Mouse (Mus musculus) hindbrain, embryonic 12.5 days (tissue): ENCODE results near the gene Ppp1r16b. TPM values are rescaled to one million over a fixed set of nuclear protein-coding genes. Genes with fewer than 3 reads are reported as not detected.

Experiments
- ATAC-seq: fragments of 200-750 bp; cut with Nextera tagmentation; 2 replicates; pipeline ENCODE4 v1.8.0; 2017; ENCODE audit warnings: moderate TSS enrichment; ENCODE audit not compliant: low FRiP score
- H3K27ac ChIP-seq: fragments of 300-500 bp; sonication (generic); 2 replicates; pipeline ENCODE4 v1.5.1; 2016; ENCODE audit warnings: mild to moderate bottlenecking
- H3K27me3 ChIP-seq: fragments of 300-500 bp; sonication (generic); 2 replicates; pipeline ENCODE4 v1.6.1; 2016; ENCODE audit warnings: mild to moderate bottlenecking
- H3K36me3 ChIP-seq: fragments of 300-500 bp; sonication (generic); 2 replicates; pipeline ENCODE4 v1.6.1; 2016; ENCODE audit warnings: mild to moderate bottlenecking
- H3K4me1 ChIP-seq: fragments of 300-500 bp; sonication (generic); 2 replicates; pipeline ENCODE4 v1.6.1; 2016
- H3K4me2 ChIP-seq: fragments of 300-500 bp; sonication (generic); replicated peaks from 2 replicates; pipeline ENCODE4 v1.6.1; 2016; ENCODE audit warnings: mild to moderate bottlenecking
- H3K4me3 ChIP-seq: fragments of 300-500 bp; sonication (generic); 2 replicates; pipeline ENCODE4 v1.5.1; 2016; ENCODE audit warnings: mild to moderate bottlenecking
- H3K9ac ChIP-seq: fragments of 300-500 bp; sonication (generic); 2 replicates; pipeline ENCODE4 v1.6.1; 2016; ENCODE audit warnings: mild to moderate bottlenecking, moderate library complexity
- H3K9me3 ChIP-seq: fragments of 300-500 bp; sonication (generic); replicated peaks from 2 replicates; pipeline ENCODE4 v1.6.1; 2016; ENCODE audit warnings: mild to moderate bottlenecking
- WGBS: fragments of 180-500 bp; shearing (Covaris S2); methylation state at CpG from one replicate; pipeline ENCODE4 v1.1.7; 2016; 5-methylcytosine and 5-hydroxymethylcytosine counted together
- polyA plus RNA-seq: library from polyadenylated mRNA; unstranded; fragments of >200 nt; fragmentation: Nextera tagmentation; extraction: Ambion mirVana; gene quantifications from 2 replicates; pipeline ENCODE4 v1.2.1, GENCODE M21; 2016

Gene Ppp1r16b
- 3.7 and 3.8 TPM in 2 replicates for polyA plus RNA-seq

- H3K4me3 ChIP-seq, result no peak within 1 kb of the TSS
- 85% methylated on average over 4 of the region's 4 CpGs for WGBS
- peaks cover 26% of the 10 kb centered on the region for H3K4me1 ChIP-seq
- no peak within 1 kb of the TSS for H3K4me2 ChIP-seq
- peaks cover 49% of the 10 kb centered on the region for H3K27me3 ChIP-seq
- no peak for ATAC-seq
- H3K27ac ChIP-seq, result no peak within 1 kb of the TSS
- H3K9me3 ChIP-seq, result no peaks in the 10 kb centered on the region
- H3K9ac ChIP-seq, result no peak within 1 kb of the TSS
- no peaks in the 10 kb centered on the region for H3K36me3 ChIP-seq
Observed at GRCm38 (mm10) chr2:158665098-158665497, at the start of gene Ppp1r16b. Gene Ppp1r16b, plus strand, starts transcription at chr2:158665398.

- H3K27me3 ChIP-seq, result peaks cover 93% of the 10 kb centered on the region
- peak overlapping the region; percentile 52 for H3K4me2 ChIP-seq
- no peaks in the 10 kb centered on the region for H3K9me3 ChIP-seq
- peaks cover 33% of the 10 kb centered on the region for H3K4me1 ChIP-seq
- H3K4me3 ChIP-seq, result peak overlapping the region; percentile 49
- peak overlapping the region; percentile 69 for H3K9ac ChIP-seq
- H3K36me3 ChIP-seq, result no peaks in the 10 kb centered on the region
- peak overlapping the region; percentile 70 for H3K27ac ChIP-seq
- ATAC-seq, result no peak
- WGBS, result 3% methylated on average over 13 of the region's 13 CpGs
Observed at GRCm38 (mm10) chr2:158615702-158616101, 49.5 kb upstream of the Ppp1r16b start.

- ATAC-seq, result peak; percentile 51
- Histone ChIP-seq H3K4me2 (peak overlapping the region; percentile 52), H3K9me3 (no peaks in the 10 kb centered on the region), H3K36me3 (no peaks in the 10 kb centered on the region), H3K27me3 (peaks cover 93% of the 10 kb centered on the region), H3K27ac (peak overlapping the region; percentile 76), H3K4me3 (peak overlapping the region; percentile 49), H3K4me1 (peaks cover 28% of the 10 kb centered on the region), H3K9ac (peak overlapping the region; percentile 69)
- under 1% methylated on average over 12 of the region's 12 CpGs for WGBS
Observed at GRCm38 (mm10) chr2:158616296-158616695, 48.9 kb upstream of the Ppp1r16b start.

- Histone ChIP-seq H3K4me3 (peak overlapping the region; percentile 49), H3K36me3 (no peaks in the 10 kb centered on the region), H3K4me1 (peaks cover 28% of the 10 kb centered on the region), H3K9me3 (no peaks in the 10 kb centered on the region), H3K27me3 (peaks cover 93% of the 10 kb centered on the region), H3K9ac (peak overlapping the region; percentile 69; the same call in 1 of the 2 replicates), H3K27ac (peak overlapping the region; percentile 76), H3K4me2 (peak overlapping the region; percentile 52)
- WGBS, result 8% methylated on average over 11 of the region's 11 CpGs
- ATAC-seq, result 0 out of 2 replicates have a peak, but pooled peaks have one; percentile 57
Observed at GRCm38 (mm10) chr2:158616790-158617189, 48.4 kb upstream of the Ppp1r16b start.

- Histone ChIP-seq H3K9ac (peak within 1 kb of the TSS; percentile 88), H3K27me3 (peaks cover 20% of the 10 kb centered on the region), H3K36me3 (peaks cover 18% of the 10 kb centered on the region), H3K4me3 (peak within 1 kb of the TSS; percentile 90), H3K4me1 (peaks cover 21% of the 10 kb centered on the region), H3K9me3 (no peaks in the 10 kb centered on the region), H3K4me2 (peak within 1 kb of the TSS; percentile 73), H3K27ac (peak within 1 kb of the TSS; percentile 85)
- WGBS, result under 1% methylated on average over 39 of the region's 39 CpGs
- ATAC-seq, result peak; percentile 92
Observed at GRCm38 (mm10) chr2:158624718-158625222, 40.4 kb upstream of the Ppp1r16b start, which contains the start of gene Actr5. Gene Actr5, plus strand, starts transcription at chr2:158624888.

- peak overlapping the region; percentile 88 for H3K9ac ChIP-seq
Observed at GRCm38 (mm10) chr2:158625231-158625630, 40.0 kb upstream of the Ppp1r16b start.

GRCm38 (mm10) chr2:158625697-158626096 lies 39.5 kb upstream of the Ppp1r16b start:
- peaks cover 25% of the 10 kb centered on the region for H3K36me3 ChIP-seq
- no peak overlapping the region for H3K27ac ChIP-seq
- H3K4me2 ChIP-seq, result peak overlapping the region; percentile 73
- H3K4me3 ChIP-seq, result peak overlapping the region; percentile 90
- ATAC-seq, result no peak
- H3K4me1 ChIP-seq, result peaks cover 21% of the 10 kb centered on the region
- peak overlapping the region; percentile 88 for H3K9ac ChIP-seq
- 44% methylated on average over 8 of the region's 8 CpGs for WGBS
- no peaks in the 10 kb centered on the region for H3K9me3 ChIP-seq
- peaks cover 15% of the 10 kb centered on the region for H3K27me3 ChIP-seq

More at GRCm38 (mm10) chr2:158625231-158625630, 40.0 kb upstream of the Ppp1r16b start:
- Histone ChIP-seq H3K4me3 (peak overlapping the region; percentile 90), H3K36me3 (peaks cover 22% of the 10 kb centered on the region), H3K4me1 (peaks cover 21% of the 10 kb centered on the region), H3K27me3 (peaks cover 16% of the 10 kb centered on the region), H3K27ac (peak overlapping the region; percentile 85), H3K9me3 (no peaks in the 10 kb centered on the region), H3K4me2 (peak overlapping the region; percentile 73)
- peak; percentile 79 for ATAC-seq
- WGBS, result under 1% methylated on average over 43 of the region's 44 CpGs

GRCm38 (mm10) chr2:158628858-158629257 lies 36.3 kb upstream of the Ppp1r16b start:
- no peak overlapping the region for H3K9ac ChIP-seq
- H3K36me3 ChIP-seq, result peaks cover 53% of the 10 kb centered on the region
- no peak overlapping the region for H3K4me2 ChIP-seq
- WGBS, result 81% methylated on average over 3 of the region's 3 CpGs
- H3K27ac ChIP-seq, result no peak overlapping the region
- no peak for ATAC-seq
- H3K4me3 ChIP-seq, result no peak overlapping the region
- no peaks in the 10 kb centered on the region for H3K9me3 ChIP-seq
- H3K4me1 ChIP-seq, result peaks cover 21% of the 10 kb centered on the region
- H3K27me3 ChIP-seq, result no peaks in the 10 kb centered on the region

- no peak overlapping the region for H3K27ac ChIP-seq
- H3K4me1 ChIP-seq, result peaks cover 20% of the 10 kb centered on the region
- H3K27me3 ChIP-seq, result no peaks in the 10 kb centered on the region
- no peak for ATAC-seq
- no peaks in the 10 kb centered on the region for H3K9me3 ChIP-seq
- peaks cover 54% of the 10 kb centered on the region for H3K36me3 ChIP-seq
- no peak overlapping the region for H3K4me3 ChIP-seq
- no peak overlapping the region for H3K4me2 ChIP-seq
- WGBS, result 90% methylated on average over 1 of the region's 1 CpGs
- no peak overlapping the region for H3K9ac ChIP-seq
Observed at GRCm38 (mm10) chr2:158629414-158629813, 35.8 kb upstream of the Ppp1r16b start.

GRCm38 (mm10) chr2:158631873-158632272 lies 33.3 kb upstream of the Ppp1r16b start:
- 78% methylated on average over 5 of the region's 5 CpGs for WGBS
- H3K36me3 ChIP-seq, result peaks cover 77% of the 10 kb centered on the region
- no peak for ATAC-seq
- peaks cover 3% of the 10 kb centered on the region for H3K4me1 ChIP-seq
- no peak overlapping the region for H3K9ac ChIP-seq
- no peak overlapping the region for H3K27ac ChIP-seq
- H3K27me3 ChIP-seq, result no peaks in the 10 kb centered on the region
- no peak overlapping the region for H3K4me3 ChIP-seq
- H3K9me3 ChIP-seq, result no peaks in the 10 kb centered on the region
- H3K4me2 ChIP-seq, result no peak overlapping the region

- Histone ChIP-seq H3K36me3 (peaks cover 44% of the 10 kb centered on the region), H3K4me2 (no peak overlapping the region), H3K27ac (no peak overlapping the region), H3K4me1 (no peaks in the 10 kb centered on the region), H3K9ac (no peak overlapping the region), H3K27me3 (no peaks in the 10 kb centered on the region), H3K4me3 (no peak overlapping the region), H3K9me3 (no peaks in the 10 kb centered on the region)
- 26% methylated on average over 2 of the region's 2 CpGs for WGBS
- ATAC-seq, result 0 out of 2 replicates have a peak, but pooled peaks have one; percentile 48
Observed at GRCm38 (mm10) chr2:158641869-158642268, 23.3 kb upstream of the Ppp1r16b start.

- no peaks in the 10 kb centered on the region for H3K27me3 ChIP-seq
- H3K9ac ChIP-seq, result no peak overlapping the region
- no peak overlapping the region for H3K4me2 ChIP-seq
- WGBS, result 91% methylated on average over 2 of the region's 2 CpGs
- no peak overlapping the region for H3K4me3 ChIP-seq
- H3K27ac ChIP-seq, result no peak overlapping the region
- no peaks in the 10 kb centered on the region for H3K4me1 ChIP-seq
- no peaks in the 10 kb centered on the region for H3K9me3 ChIP-seq
- peaks cover 37% of the 10 kb centered on the region for H3K36me3 ChIP-seq
- ATAC-seq, result no peak
Observed at GRCm38 (mm10) chr2:158642587-158642986, 22.6 kb upstream of the Ppp1r16b start.

- H3K4me3 ChIP-seq, result no peak overlapping the region
- H3K9me3 ChIP-seq, result no peaks in the 10 kb centered on the region
- H3K36me3 ChIP-seq, result peaks cover 25% of the 10 kb centered on the region
- H3K4me2 ChIP-seq, result no peak overlapping the region
- no peaks in the 10 kb centered on the region for H3K27me3 ChIP-seq
- no peak for ATAC-seq
- H3K9ac ChIP-seq, result no peak overlapping the region
- 89% methylated on average over 3 of the region's 3 CpGs for WGBS
- H3K27ac ChIP-seq, result no peak overlapping the region
- no peaks in the 10 kb centered on the region for H3K4me1 ChIP-seq
Observed at GRCm38 (mm10) chr2:158643791-158644190, 21.4 kb upstream of the Ppp1r16b start.
